Mouse (Mus musculus): Measurements from ENCODE around the gene Glis1. TPM values are rescaled to one million over a fixed set of nuclear protein-coding genes. Genes with fewer than 3 reads are reported as not detected.

Glis1 gene
- total RNA-seq, 1 experiment, result 0.98 TPM

DNA sequence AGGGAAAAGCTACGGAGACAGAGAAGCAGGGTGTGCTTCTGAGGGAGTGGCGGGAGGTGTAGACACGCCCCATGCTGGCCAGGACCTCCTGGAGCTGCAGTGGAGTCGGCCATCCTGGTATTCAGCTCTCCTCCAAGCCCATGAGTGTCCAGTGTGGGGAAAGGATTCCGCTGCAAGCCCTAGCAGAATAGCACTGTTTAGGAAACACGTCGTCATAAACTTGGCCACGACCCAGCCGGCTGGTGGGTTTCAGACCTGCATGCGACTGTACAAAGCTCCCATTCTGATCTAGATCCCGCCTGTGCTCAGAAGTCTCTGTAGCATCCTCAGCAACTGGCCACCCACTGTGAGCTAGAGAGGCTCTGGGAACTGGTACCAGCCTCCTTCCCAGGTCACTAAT is 41.9 kb downstream of the Glis1 start:
- in situ Hi-C loops (cut with MboI; ENCODE audit: low sequenced_read_pairs in 2 of 2, unreplicated experiment in 2 of 2), result no loop called here
- no peak overlapping the region for H3K27ac ChIP-seq (ENCODE audit: insufficient read depth, low read depth, low read length, poor library complexity, severe bottlenecking)
- no peaks in the 10 kb centered on the region for H3K4me1 ChIP-seq (ENCODE audit: control insufficient read depth in 2 of 2, insufficient read depth in 2 of 2, low read length in 2 of 2, poor library complexity in 1 of 2)
- no peak overlapping the region for H3K9ac ChIP-seq (ENCODE audit: insufficient read depth, low read depth, low read length, poor library complexity, severe bottlenecking)
- no peak for DNase-seq (ENCODE audit: low read depth, low spot score)
- H3K9me3 ChIP-seq (ENCODE audit: control insufficient read depth, insufficient read depth, low read depth, low read length), result no peaks in the 10 kb centered on the region
- no peak overlapping the region for H3K4me3 ChIP-seq (ENCODE audit: insufficient read depth in 1 of 2, low read depth in 1 of 2, low read length in 2 of 2, poor library complexity in 1 of 2, severe bottlenecking in 1 of 2)
- H3K36me3 ChIP-seq (ENCODE audit: control insufficient read depth, insufficient read depth, low read length, poor library complexity, severe bottlenecking), result no peaks in the 10 kb centered on the region
- TF ChIP-seq MAFK (IDR thresholded peaks at IDR 0.05; ENCODE audit: insufficient read depth, low read depth, low read length) (no peak), ZNF384 (IDR thresholded peaks at IDR 0.05; ENCODE audit: low read depth, low read length) (no peak), ZC3H11A (IDR thresholded peaks at IDR 0.05; ENCODE audit: borderline replicate concordance, low read depth, low read length) (no peak), CHD2 (IDR thresholded peaks at IDR 0.05; ENCODE audit: low read depth, low read length) (no peak), HCFC1 (IDR thresholded peaks at IDR 0.05; ENCODE audit: borderline replicate concordance, insufficient read depth, low read length) (no peak)

DNA sequence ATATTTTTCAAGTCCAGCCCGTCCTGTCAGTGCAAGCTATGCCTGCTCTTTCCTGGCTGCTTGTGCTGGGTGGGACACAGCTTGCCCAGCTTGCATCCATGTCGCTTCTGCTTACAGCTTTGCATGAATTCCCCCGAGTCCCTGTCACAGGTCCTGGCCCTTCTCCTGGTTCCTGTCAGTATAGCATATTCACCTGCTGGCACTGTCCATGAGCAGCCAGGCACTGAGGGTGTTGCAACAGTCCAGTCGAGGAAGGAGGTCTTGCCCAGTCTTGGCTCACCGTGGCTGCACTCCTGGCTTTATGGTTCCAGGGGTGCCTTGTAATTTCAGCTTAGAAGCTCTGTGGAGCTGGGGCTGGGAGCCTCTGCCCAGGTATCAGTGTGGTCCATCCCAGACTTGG is 44.6 kb downstream of the Glis1 start:
- Histone ChIP-seq H3K4me3 (ENCODE audit: insufficient read depth in 1 of 2, low read depth in 1 of 2, low read length in 2 of 2, poor library complexity in 1 of 2, severe bottlenecking in 1 of 2) (no peak overlapping the region), H3K9me3 (ENCODE audit: control insufficient read depth, insufficient read depth, low read depth, low read length) (no peaks in the 10 kb centered on the region), H3K9ac (ENCODE audit: insufficient read depth, low read depth, low read length, poor library complexity, severe bottlenecking) (no peak overlapping the region), H3K27ac (ENCODE audit: insufficient read depth, low read depth, low read length, poor library complexity, severe bottlenecking) (no peak overlapping the region; the same call in 1 of the 2 replicates), H3K36me3 (ENCODE audit: control insufficient read depth, insufficient read depth, low read length, poor library complexity, severe bottlenecking) (no peaks in the 10 kb centered on the region), H3K4me1 (ENCODE audit: control insufficient read depth in 2 of 2, insufficient read depth in 2 of 2, low read length in 2 of 2, poor library complexity in 1 of 2) (no peaks in the 10 kb centered on the region)
- TF ChIP-seq ZNF384 (IDR thresholded peaks at IDR 0.05; ENCODE audit: low read depth, low read length) (no peak), HCFC1 (IDR thresholded peaks at IDR 0.05; ENCODE audit: borderline replicate concordance, insufficient read depth, low read length) (no peak), MAFK (IDR thresholded peaks at IDR 0.05; ENCODE audit: insufficient read depth, low read depth, low read length) (no peak), CHD2 (IDR thresholded peaks at IDR 0.05; ENCODE audit: low read depth, low read length) (no peak), ZC3H11A (IDR thresholded peaks at IDR 0.05; ENCODE audit: borderline replicate concordance, low read depth, low read length) (no peak)
- no peak for DNase-seq (ENCODE audit: low read depth, low spot score)
- in situ Hi-C loops (cut with MboI; ENCODE audit: low sequenced_read_pairs in 2 of 2, unreplicated experiment in 2 of 2), result no loop called here

DNA sequence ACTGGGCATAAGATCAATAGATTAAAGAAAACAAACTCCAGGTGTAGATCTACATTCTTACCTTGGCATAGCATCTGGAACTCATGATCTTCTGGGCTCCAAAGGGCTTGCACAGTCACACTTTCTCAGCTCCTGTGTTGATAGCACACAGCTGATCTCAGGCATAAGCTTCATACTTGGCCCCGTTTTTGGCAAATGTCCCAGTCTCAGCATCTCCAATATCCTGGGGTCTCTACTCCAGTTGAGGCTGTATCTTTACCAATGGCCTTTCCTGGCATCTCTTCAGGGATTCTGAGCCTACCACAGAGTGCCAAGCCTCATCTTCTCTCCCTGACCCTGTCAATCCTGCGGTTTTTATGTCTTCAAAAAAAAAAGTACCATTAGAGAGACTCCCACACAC is 48.1 kb downstream of the Glis1 start:
- Histone ChIP-seq H3K9me3 (ENCODE audit: control insufficient read depth, insufficient read depth, low read depth, low read length) (no peaks in the 10 kb centered on the region), H3K4me3 (ENCODE audit: insufficient read depth in 1 of 2, low read depth in 1 of 2, low read length in 2 of 2, poor library complexity in 1 of 2, severe bottlenecking in 1 of 2) (no peak overlapping the region), H3K4me1 (ENCODE audit: control insufficient read depth in 2 of 2, insufficient read depth in 2 of 2, low read length in 2 of 2, poor library complexity in 1 of 2) (no peaks in the 10 kb centered on the region), H3K9ac (ENCODE audit: insufficient read depth, low read depth, low read length, poor library complexity, severe bottlenecking) (no peak overlapping the region), H3K27ac (ENCODE audit: insufficient read depth, low read depth, low read length, poor library complexity, severe bottlenecking) (no peak overlapping the region), H3K36me3 (ENCODE audit: control insufficient read depth, insufficient read depth, low read length, poor library complexity, severe bottlenecking) (no peaks in the 10 kb centered on the region)
- DNase-seq (ENCODE audit: low read depth, low spot score), result no peak
- in situ Hi-C loops (cut with MboI; ENCODE audit: low sequenced_read_pairs in 2 of 2, unreplicated experiment in 2 of 2), result no loop called here
- TF ChIP-seq ZNF384 (IDR thresholded peaks at IDR 0.05; ENCODE audit: low read depth, low read length), result no peak
- TF ChIP-seq HCFC1 (IDR thresholded peaks at IDR 0.05; ENCODE audit: borderline replicate concordance, insufficient read depth, low read length), result no peak
- TF ChIP-seq ZC3H11A (IDR thresholded peaks at IDR 0.05; ENCODE audit: borderline replicate concordance, low read depth, low read length), result no peak
- no peak for TF ChIP-seq CHD2 (IDR thresholded peaks at IDR 0.05; ENCODE audit: low read depth, low read length)
- TF ChIP-seq MAFK (IDR thresholded peaks at IDR 0.05; ENCODE audit: insufficient read depth, low read depth, low read length), result no peak

DNA sequence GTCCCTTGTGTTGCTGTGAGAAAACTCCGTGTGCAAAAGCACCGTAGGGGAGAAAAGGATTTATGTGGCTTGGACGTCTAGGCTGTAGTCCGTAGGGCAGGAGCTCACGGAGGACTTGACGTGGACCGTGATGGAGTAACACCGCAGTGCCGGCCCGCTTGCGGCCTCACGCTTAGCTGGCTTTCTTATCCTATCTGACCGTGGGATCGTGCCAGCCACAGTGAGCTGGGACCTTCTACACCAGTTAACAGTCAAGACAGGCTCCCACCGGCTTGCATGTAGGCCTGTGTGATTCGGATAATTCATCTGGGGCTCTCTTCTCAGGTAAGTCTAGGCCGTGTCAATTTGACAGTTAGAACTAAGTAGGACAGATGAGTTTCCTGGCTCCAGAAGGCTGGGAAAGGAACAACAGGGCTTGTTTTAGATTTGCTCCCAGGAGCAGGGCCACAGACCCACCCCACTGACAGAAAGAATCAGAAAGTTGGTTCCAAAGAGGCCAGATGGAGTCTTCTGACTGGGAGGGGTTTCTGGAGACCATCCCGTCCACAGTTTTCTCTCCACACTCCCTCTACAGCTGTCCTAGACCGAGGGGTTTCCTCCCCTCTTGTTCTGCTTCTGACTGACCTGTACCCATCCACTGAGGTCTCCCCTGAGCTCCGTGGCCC is 49.3 kb downstream of the Glis1 start:
- no peak overlapping the region for H3K9ac ChIP-seq (ENCODE audit: insufficient read depth, low read depth, low read length, poor library complexity, severe bottlenecking)

More for the DNA sequence above, 49.3 kb downstream of the Glis1 start:
- Histone ChIP-seq H3K36me3 (ENCODE audit: control insufficient read depth, insufficient read depth, low read length, poor library complexity, severe bottlenecking) (no peaks in the 10 kb centered on the region), H3K4me3 (ENCODE audit: insufficient read depth in 1 of 2, low read depth in 1 of 2, low read length in 2 of 2, poor library complexity in 1 of 2, severe bottlenecking in 1 of 2) (no peak overlapping the region), H3K9me3 (ENCODE audit: control insufficient read depth, insufficient read depth, low read depth, low read length) (no peaks in the 10 kb centered on the region), H3K27ac (ENCODE audit: insufficient read depth, low read depth, low read length, poor library complexity, severe bottlenecking) (no peak overlapping the region), H3K4me1 (ENCODE audit: control insufficient read depth in 2 of 2, insufficient read depth in 2 of 2, low read length in 2 of 2, poor library complexity in 1 of 2) (no peaks in the 10 kb centered on the region)
- DNase-seq (ENCODE audit: low read depth, low spot score), result no peak
- TF ChIP-seq HCFC1 (IDR thresholded peaks at IDR 0.05; ENCODE audit: borderline replicate concordance, insufficient read depth, low read length) (no peak), MAFK (IDR thresholded peaks at IDR 0.05; ENCODE audit: insufficient read depth, low read depth, low read length) (no peak), ZC3H11A (IDR thresholded peaks at IDR 0.05; ENCODE audit: borderline replicate concordance, low read depth, low read length) (no peak), CHD2 (IDR thresholded peaks at IDR 0.05; ENCODE audit: low read depth, low read length) (no peak), ZNF384 (IDR thresholded peaks at IDR 0.05; ENCODE audit: low read depth, low read length) (no peak)
- in situ Hi-C loops (cut with MboI; ENCODE audit: low sequenced_read_pairs in 2 of 2, unreplicated experiment in 2 of 2), result no loop called here

All from ES-E14 (cell line).